Mouse (Mus musculus) G1E (cell line): ENCODE measurements around the gene Alpl. TPM values are rescaled to one million over a fixed set of nuclear protein-coding genes. Genes with fewer than 3 reads are reported as not detected.

Experiments
- ATAC-seq: 2 replicates; pipeline ENCODE4 v1.8.0; 2016; ENCODE audit warnings: mild to moderate bottlenecking; ENCODE audit not compliant: insufficient number of reproducible peaks, poor library complexity, low FRiP score, severe bottlenecking; ENCODE audit errors: extremely low read depth
- DNase-seq: peaks from one replicate; pipeline ENCODE4 v3.0.0; 2012; ENCODE audit warnings: low spot score
- H3K27me3 ChIP-seq: 2 replicates; pipeline ENCODE4 v1.6.1; 2012; ENCODE audit warnings: mild to moderate bottlenecking, low read length, inconsistent platforms; ENCODE audit not compliant: insufficient read depth
- H3K36me3 ChIP-seq: replicated peaks from 2 replicates; pipeline ENCODE3; 2012; ENCODE audit warnings: mild to moderate bottlenecking, inconsistent platforms
- H3K4me1 ChIP-seq: 2 replicates; pipeline ENCODE4 v1.6.1; 2012; ENCODE audit warnings: low read depth, low read length, inconsistent platforms, mixed read lengths; ENCODE audit not compliant: insufficient read depth
- H3K4me3 ChIP-seq: 2 replicates; pipeline ENCODE4 v1.5.1; 2012; ENCODE audit warnings: low read depth, mild to moderate bottlenecking, inconsistent platforms, low read length, moderate library complexity, mixed read lengths
- H3K9me3 ChIP-seq: replicated peaks from 2 replicates; pipeline ENCODE4 v1.6.1; 2012; ENCODE audit warnings: inconsistent platforms
- CTCF ChIP-seq: IDR thresholded peaks from 2 replicates; pipeline ENCODE4 v1.5.1; 2012; ENCODE audit warnings: low read depth, low read length, inconsistent platforms, mixed read lengths
- GATA1 ChIP-seq: IDR thresholded peaks from 2 replicates; pipeline ENCODE4 v1.6.1; 2012; ENCODE audit warnings: borderline replicate concordance, low read length, inconsistent platforms, mixed read lengths
- GATA2 ChIP-seq: IDR thresholded peaks from 2 replicates; pipeline ENCODE4 v1.6.1; 2012; ENCODE audit warnings: low read depth, low read length, inconsistent platforms, borderline replicate concordance
- POLR2AphosphoS5 ChIP-seq: IDR thresholded peaks from 2 replicates; pipeline ENCODE4 v1.6.1; 2012; ENCODE audit warnings: low read depth, low read length, inconsistent platforms; ENCODE audit not compliant: insufficient replicate concordance
- TAL1 ChIP-seq: conservative IDR thresholded peaks from 2 replicates; pipeline ENCODE4 v1.6.1; 2012; ENCODE audit warnings: low read depth, low read length, inconsistent platforms, mixed read lengths
- polyA plus RNA-seq: library from polyadenylated mRNA; stranded (reverse); fragments of >175 nt; gene quantifications from 2 replicates; pipeline ENCODE4 v1.2.3, GENCODE M21; 2012
- total RNA-seq, 2 experiments: library from RNA; stranded (forward) in 1 of 2; stranded (reverse) in 1 of 2; fragments of 200-1000 nt in 1 of 2; fragments of >200 nt in 1 of 2; fragmentation: Nextera tagmentation in 1 of 2; gene quantifications; 2 replicates each; pipeline ENCODE4 v1.2.3; 2014 to 2017

Gene Alpl
- total and polyA plus RNA-seq, 3 experiments = not detected

DNA sequence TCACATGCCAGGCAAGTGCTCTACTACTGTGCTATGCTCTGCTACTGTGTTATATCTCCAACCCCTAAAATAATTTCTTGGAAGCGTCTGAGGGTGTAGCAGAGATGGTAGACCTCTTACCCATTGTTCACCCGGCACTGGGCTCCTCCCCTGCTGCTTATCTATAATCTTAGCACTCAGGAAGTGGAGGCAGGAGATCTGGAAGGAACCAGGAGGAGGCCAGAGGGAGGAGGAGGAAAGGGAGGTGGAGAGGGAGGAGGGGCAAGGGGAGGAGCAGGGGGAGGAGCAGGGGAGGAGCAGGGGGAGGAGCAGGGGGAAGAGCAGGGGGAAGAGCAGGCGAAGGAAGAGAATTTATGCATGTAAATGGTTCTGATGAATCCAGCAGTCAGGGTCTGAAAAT is 24.5 kb upstream of the Alpl start:
- H3K4me1 ChIP-seq = no peaks in the 10 kb centered on the region
- ATAC-seq = no peak
- H3K9me3 ChIP-seq = no peaks in the 10 kb centered on the region
- no peaks in the 10 kb centered on the region for H3K27me3 ChIP-seq
- no peaks in the 10 kb centered on the region for H3K36me3 ChIP-seq
- no peak for DNase-seq
- H3K4me3 ChIP-seq = no peak overlapping the region
- TF ChIP-seq GATA2 (no peak), POLR2AphosphoS5 (no peak), CTCF (no peak), TAL1 (no peak), GATA1 (no peak)

DNA sequence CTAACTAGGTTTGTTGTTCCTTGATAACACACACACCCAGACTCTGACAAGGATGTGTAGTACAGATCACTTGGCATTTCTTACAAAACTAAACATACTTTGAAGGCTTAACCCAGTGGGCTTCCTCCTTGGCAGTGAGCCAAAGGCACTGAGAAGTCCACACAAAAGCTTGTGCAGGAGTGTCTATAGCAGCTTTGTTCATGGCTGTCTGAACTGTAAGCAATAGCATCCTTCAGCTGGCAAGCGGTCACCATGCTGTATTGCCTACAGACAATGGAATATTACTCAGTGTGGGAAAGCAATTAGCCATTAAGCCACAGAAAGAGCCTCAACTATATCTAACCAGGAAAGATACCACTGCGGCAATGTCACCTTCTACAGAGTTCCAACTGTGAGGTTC is 23.3 kb upstream of the Alpl start:
- no peak for ATAC-seq
- no peaks in the 10 kb centered on the region for H3K27me3 ChIP-seq
- no peak for DNase-seq
- no peak overlapping the region for H3K4me3 ChIP-seq
- H3K36me3 ChIP-seq = no peaks in the 10 kb centered on the region
- no peaks in the 10 kb centered on the region for H3K9me3 ChIP-seq
- TF ChIP-seq TAL1 (no peak), GATA1 (no peak), POLR2AphosphoS5 (no peak), GATA2 (no peak), CTCF (no peak)
- H3K4me1 ChIP-seq = no peaks in the 10 kb centered on the region

GRCm38 (mm10) chr4:137818341-137818740 is 22.2 kb upstream of the Alpl start:
- TF ChIP-seq GATA1 (no peak), POLR2AphosphoS5 (no peak), GATA2 (no peak), TAL1 (no peak), CTCF (no peak)
- ATAC-seq (no peak), DNase-seq (no peak)
- no peaks in the 10 kb centered on the region for H3K27me3 ChIP-seq
- no peaks in the 10 kb centered on the region for H3K4me1 ChIP-seq
- H3K9me3 ChIP-seq = no peaks in the 10 kb centered on the region
- H3K36me3 ChIP-seq = no peaks in the 10 kb centered on the region
- no peak overlapping the region for H3K4me3 ChIP-seq

DNA sequence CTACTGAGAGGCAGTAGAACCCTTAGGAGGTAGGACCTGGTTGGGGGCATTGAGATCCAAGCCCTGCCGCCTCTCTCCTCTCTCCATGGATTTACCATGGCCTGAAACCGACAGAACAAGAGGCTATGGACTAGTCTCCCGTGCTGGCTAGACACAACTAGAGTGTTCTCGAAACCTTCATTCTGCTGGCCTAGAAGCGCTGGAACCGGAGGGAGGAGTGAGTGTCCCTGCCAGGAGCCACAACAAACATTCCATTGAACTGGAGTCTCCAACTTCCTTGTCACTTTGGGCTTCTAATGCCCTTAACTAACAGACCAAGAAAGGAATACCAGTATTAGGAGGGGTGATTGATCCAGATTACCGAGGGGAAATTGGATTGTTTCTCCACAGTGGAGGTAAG is 20.0 kb upstream of the Alpl start:
- H3K27me3 ChIP-seq = no peaks in the 10 kb centered on the region
- ATAC-seq = no peak
- no peak for DNase-seq
- no peak overlapping the region for H3K4me3 ChIP-seq
- H3K9me3 ChIP-seq = no peaks in the 10 kb centered on the region
- TF ChIP-seq GATA2 = no peak
- H3K36me3 ChIP-seq = no peaks in the 10 kb centered on the region
- H3K4me1 ChIP-seq = no peaks in the 10 kb centered on the region

- DNase-seq (no peak), ATAC-seq (no peak)
- TF ChIP-seq POLR2AphosphoS5 (no peak), GATA1 (no peak), CTCF (no peak), GATA2 (no peak), TAL1 (no peak)
These were observed 19.3 kb upstream of the Alpl start for GRCm38 (mm10) chr4:137815473-137815872.

DNA sequence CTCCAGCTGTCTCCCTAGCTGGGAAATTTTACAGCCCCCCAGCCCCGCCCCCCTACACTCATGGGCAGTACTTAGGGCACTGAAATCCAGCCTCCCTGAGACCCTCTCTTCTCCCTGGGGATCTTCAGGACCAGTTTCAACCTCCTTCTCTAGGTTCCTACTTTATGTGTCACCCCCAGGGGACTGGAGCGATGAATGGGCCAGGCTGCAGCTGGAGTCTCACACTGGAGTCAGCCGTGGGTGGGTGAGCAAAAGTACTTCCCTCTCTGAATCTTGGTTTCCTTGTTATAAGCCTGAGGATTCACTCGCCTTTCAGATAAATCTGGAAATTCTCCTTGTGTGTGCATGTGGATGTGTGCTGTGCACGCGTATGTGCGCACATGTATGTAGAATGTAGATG is 18.0 kb upstream of the Alpl start:
- Histone ChIP-seq H3K4me3 (no peak overlapping the region), H3K27me3 (no peaks in the 10 kb centered on the region), H3K4me1 (no peaks in the 10 kb centered on the region), H3K9me3 (no peaks in the 10 kb centered on the region), H3K36me3 (no peaks in the 10 kb centered on the region)
- ATAC-seq = no peak
- no peak for DNase-seq
- TF ChIP-seq TAL1 (no peak), GATA1 (no peak), CTCF (no peak), POLR2AphosphoS5 (no peak), GATA2 (no peak)

More at GRCm38 (mm10) chr4:137815473-137815872, 19.3 kb upstream of the Alpl start:
- no peaks in the 10 kb centered on the region for H3K9me3 ChIP-seq
- no peaks in the 10 kb centered on the region for H3K27me3 ChIP-seq
- no peaks in the 10 kb centered on the region for H3K36me3 ChIP-seq
- H3K4me1 ChIP-seq = no peaks in the 10 kb centered on the region
- no peak overlapping the region for H3K4me3 ChIP-seq

DNA sequence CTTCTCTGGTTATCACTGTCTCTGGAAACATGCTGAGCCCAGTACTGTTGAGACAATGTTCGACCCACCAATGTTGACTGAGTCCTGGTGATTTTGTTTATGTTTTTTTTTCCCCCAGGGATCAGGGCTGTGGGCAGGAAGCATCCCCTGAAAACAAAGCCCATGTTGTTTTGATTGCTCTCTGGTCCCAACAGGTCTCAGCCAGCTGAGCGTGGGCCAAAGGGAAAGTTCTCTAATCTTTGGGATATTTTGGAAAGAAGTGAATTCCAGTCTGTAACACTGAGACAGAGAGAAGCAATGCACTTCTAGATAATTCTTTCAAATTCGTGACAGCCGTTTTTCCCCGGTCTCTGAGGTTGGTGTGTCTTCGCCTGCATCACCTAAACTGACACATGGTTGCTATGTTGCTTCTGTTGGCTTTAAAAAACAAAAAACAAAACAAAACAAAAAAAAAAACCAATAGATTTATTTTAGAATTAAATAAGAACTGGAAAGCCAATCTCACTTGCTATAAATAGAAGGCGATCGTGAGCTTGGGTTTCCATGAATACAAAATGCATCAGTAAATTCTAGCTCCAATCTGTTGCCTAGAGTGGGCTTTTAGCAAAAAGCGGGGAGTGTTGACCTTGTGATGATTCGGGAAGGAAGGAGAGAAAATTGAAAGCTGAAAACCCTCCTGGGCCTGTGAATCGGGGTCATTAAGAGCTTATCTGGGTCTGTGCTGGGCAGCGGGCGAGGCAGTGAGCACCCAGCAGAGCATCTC is 16.9 kb upstream of the Alpl start:
- H3K4me3 ChIP-seq = no peak overlapping the region
- DNase-seq (no peak), ATAC-seq (no peak)
- no peaks in the 10 kb centered on the region for H3K36me3 ChIP-seq
- TF ChIP-seq GATA2 (no peak), POLR2AphosphoS5 (no peak), CTCF (no peak), GATA1 (no peak), TAL1 (no peak)
- no peaks in the 10 kb centered on the region for H3K4me1 ChIP-seq
- H3K9me3 ChIP-seq = no peaks in the 10 kb centered on the region
- H3K27me3 ChIP-seq = no peaks in the 10 kb centered on the region
